Mouse (Mus musculus) midbrain, embryonic 14.5 days (tissue): ENCODE data around the gene 5031439G07Rik. TPM values are rescaled to one million over a fixed set of nuclear protein-coding genes. Genes with fewer than 3 reads are reported as not detected.

Experiments used
- ATAC-seq: fragments of 200-750 bp; cut with Nextera tagmentation; 2 replicates; pipeline ENCODE4 v1.8.0; 2017; ENCODE audit warnings: moderate number of reproducible peaks, moderate library complexity; ENCODE audit not compliant: low FRiP score, low TSS enrichment
- DNase-seq: peaks from one replicate; pipeline ENCODE4 v3.0.0-alpha.2; 2015
- H3K27ac ChIP-seq: fragments of 300-500 bp; sonication (generic); replicated peaks from 2 replicates; pipeline ENCODE4 v1.5.1; 2014; ENCODE audit warnings: mild to moderate bottlenecking, low read depth, low read length, moderate library complexity
- H3K27me3 ChIP-seq: fragments of 300-500 bp; sonication (generic); 2 replicates; pipeline ENCODE4 v1.6.1; 2014; ENCODE audit warnings: low read length, control low read depth, mixed read lengths; ENCODE audit not compliant: control insufficient read depth, insufficient read depth
- H3K36me3 ChIP-seq: fragments of 300-500 bp; sonication (generic); 2 replicates; pipeline ENCODE4 v1.6.1; 2014; ENCODE audit warnings: low read length, control low read depth; ENCODE audit not compliant: control insufficient read depth, insufficient read depth
- H3K4me1 ChIP-seq: fragments of 300-500 bp; sonication (generic); 2 replicates; pipeline ENCODE4 v1.6.1; 2014; ENCODE audit warnings: mild to moderate bottlenecking, antibody characterized with exemption, low read length, control low read depth; ENCODE audit not compliant: control insufficient read depth, insufficient read depth
- H3K4me2 ChIP-seq: fragments of 300-500 bp; sonication (generic); 2 replicates; pipeline ENCODE4 v1.6.1; 2014; ENCODE audit warnings: mild to moderate bottlenecking, low read length, moderate library complexity
- H3K4me3 ChIP-seq: fragments of 300-500 bp; sonication (generic); replicated peaks from 2 replicates; pipeline ENCODE4 v1.5.1; 2014; ENCODE audit warnings: low read depth, low read length
- H3K9ac ChIP-seq: fragments of 300-500 bp; sonication (generic); replicated peaks from 2 replicates; pipeline ENCODE4 v1.6.1; 2014; ENCODE audit warnings: mild to moderate bottlenecking, low read length, moderate library complexity
- H3K9me3 ChIP-seq: fragments of 300-500 bp; sonication (generic); 2 replicates; pipeline ENCODE4 v1.6.1; 2016; ENCODE audit warnings: low read length, control low read depth, mixed read lengths; ENCODE audit not compliant: control insufficient read depth
- WGBS: fragments of 180-500 bp; shearing (Covaris S2); extraction: QIAGEN DNeasy Blood & Tissue Kit; methylation state at CpG from one replicate; pipeline ENCODE4 v1.1.7; 2014; 5-methylcytosine and 5-hydroxymethylcytosine counted together
- polyA plus RNA-seq: library from polyadenylated mRNA; unstranded; fragments of >200 nt; fragmentation: Nextera tagmentation; extraction: Ambion mirVana; gene quantifications from 2 replicates; pipeline ENCODE4 v1.2.1, GENCODE M21; 2014

Gene 5031439G07Rik
- polyA plus RNA-seq, 1 experiment from 2014 or later = 22.0 TPM

DNA sequence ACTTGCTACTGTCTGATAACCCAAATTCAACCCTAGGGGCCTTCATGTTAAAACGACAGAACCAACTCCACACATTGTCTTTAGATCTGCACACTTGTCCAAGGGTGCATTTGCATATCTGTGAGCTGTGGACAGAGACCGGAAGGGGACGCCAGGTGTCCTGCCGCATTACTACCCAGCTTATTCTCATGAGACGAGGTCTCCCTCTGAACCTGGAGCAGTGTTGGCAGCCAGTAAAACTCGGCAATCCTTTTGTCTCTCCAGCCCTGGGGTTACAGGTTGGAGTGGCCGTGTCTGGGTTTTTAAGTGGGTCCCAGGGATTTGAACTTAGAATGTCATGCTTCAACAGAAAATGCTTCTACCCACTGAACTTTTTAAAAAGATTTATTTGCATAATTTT is 11.6 kb upstream of the 5031439G07Rik start:
- H3K27me3 ChIP-seq = 0 out of 2 replicates have a peak, but pooled peaks cover 8% of the 10 kb centered on the region
- H3K9ac ChIP-seq = no peak overlapping the region
- WGBS = 56% methylated on average over 7 of the region's 7 CpGs
- no peak overlapping the region for H3K4me3 ChIP-seq
- DNase-seq (no peak), ATAC-seq (no peak)
- no peaks in the 10 kb centered on the region for H3K4me1 ChIP-seq
- H3K27ac ChIP-seq = no peak overlapping the region
- no peaks in the 10 kb centered on the region for H3K9me3 ChIP-seq
- no peak overlapping the region for H3K4me2 ChIP-seq
- no peaks in the 10 kb centered on the region for H3K36me3 ChIP-seq

DNA sequence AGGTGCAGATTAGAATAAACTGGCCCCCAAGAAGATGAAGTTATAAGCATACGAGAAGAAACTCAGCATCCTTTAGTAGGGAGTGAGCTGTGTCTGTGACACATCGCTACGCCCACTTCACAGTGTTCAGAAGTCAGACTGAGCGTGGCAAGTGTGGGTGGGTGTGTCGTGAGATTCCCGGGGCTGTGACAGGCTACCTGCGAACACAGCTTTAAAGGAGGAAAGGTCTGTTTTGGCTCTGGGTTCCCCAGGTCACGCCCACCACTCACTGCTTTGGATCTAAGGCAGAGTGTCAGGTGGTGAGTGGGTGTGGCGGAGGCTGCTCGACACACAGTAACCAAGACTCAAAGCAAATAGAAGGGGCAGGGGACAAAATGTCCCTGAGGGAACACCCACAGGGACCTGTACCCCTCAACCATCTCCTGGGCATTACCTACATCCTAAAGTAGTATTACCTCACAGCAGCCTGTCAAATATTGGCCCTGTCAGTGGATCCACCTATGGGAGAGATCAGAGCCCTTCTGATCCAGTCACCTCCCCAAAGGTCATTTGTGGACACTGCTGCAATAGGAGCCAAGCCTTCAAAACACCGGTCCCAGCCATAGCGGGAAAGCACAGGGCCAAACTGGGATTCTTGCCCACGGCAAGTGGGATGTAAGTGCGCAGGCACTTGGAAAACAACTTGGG is 9.6 kb upstream of the 5031439G07Rik start:
- Histone ChIP-seq H3K4me1 (no peaks in the 10 kb centered on the region), H3K4me3 (no peak overlapping the region), H3K27ac (no peak overlapping the region), H3K9ac (no peak overlapping the region), H3K27me3 (0 out of 2 replicates have a peak, but pooled peaks cover 8% of the 10 kb centered on the region), H3K36me3 (no peaks in the 10 kb centered on the region), H3K4me2 (no peak overlapping the region), H3K9me3 (no peaks in the 10 kb centered on the region)
- 74% methylated on average over 14 of the region's 14 CpGs for WGBS
- DNase-seq (no peak), ATAC-seq (no peak)

- H3K27me3 ChIP-seq = no peaks in the 10 kb centered on the region
- H3K36me3 ChIP-seq = no peaks in the 10 kb centered on the region
- no peak overlapping the region for H3K27ac ChIP-seq
- H3K4me2 ChIP-seq = no peak overlapping the region
- H3K9ac ChIP-seq = no peak overlapping the region
- H3K4me1 ChIP-seq = no peaks in the 10 kb centered on the region
- no peaks in the 10 kb centered on the region for H3K9me3 ChIP-seq
- WGBS = 5% methylated on average over 1 of the region's 1 CpGs
- no peak overlapping the region for H3K4me3 ChIP-seq
- peak; percentile 61 for DNase-seq
- no peak for ATAC-seq
Observed at GRCm38 (mm10) chr15:84995967-84996366, 7.6 kb upstream of the 5031439G07Rik start.

DNA sequence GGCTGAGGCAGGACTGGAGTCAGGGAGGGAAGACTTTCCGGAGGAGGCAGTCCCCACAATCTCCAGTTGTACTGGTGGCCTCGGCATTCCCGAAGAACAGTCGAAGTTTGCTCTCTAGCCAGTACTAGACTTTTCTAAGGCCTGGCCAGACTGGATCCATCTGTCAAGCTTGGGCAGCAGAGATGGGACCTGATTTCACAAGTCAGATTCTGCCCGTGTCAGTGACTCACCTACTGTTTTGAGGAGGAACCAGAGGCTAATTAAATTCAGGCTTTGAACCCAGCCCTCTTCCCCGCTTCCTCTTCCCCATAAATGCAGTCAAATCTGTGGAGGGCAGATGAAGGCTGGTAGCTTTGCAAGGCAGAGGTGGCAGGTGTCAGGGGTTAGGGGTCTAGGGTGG is 6.7 kb upstream of the 5031439G07Rik start:
- DNase-seq (no peak), ATAC-seq (no peak)
- no peak overlapping the region for H3K4me3 ChIP-seq
- 51% methylated on average over 6 of the region's 6 CpGs for WGBS
- no peaks in the 10 kb centered on the region for H3K9me3 ChIP-seq
- no peaks in the 10 kb centered on the region for H3K4me1 ChIP-seq
- H3K4me2 ChIP-seq = no peak overlapping the region
- H3K9ac ChIP-seq = no peak overlapping the region
- H3K27me3 ChIP-seq = no peaks in the 10 kb centered on the region
- H3K36me3 ChIP-seq = no peaks in the 10 kb centered on the region
- H3K27ac ChIP-seq = no peak overlapping the region

GRCm38 (mm10) chr15:84994498-84994897 is 6.1 kb upstream of the 5031439G07Rik start:
- WGBS = 65% methylated on average over 6 of the region's 6 CpGs
- Histone ChIP-seq H3K4me1 (0 out of 2 replicates have a peak, but pooled peaks cover 4% of the 10 kb centered on the region), H3K36me3 (no peaks in the 10 kb centered on the region), H3K9ac (no peak overlapping the region), H3K27me3 (no peaks in the 10 kb centered on the region), H3K9me3 (no peaks in the 10 kb centered on the region), H3K27ac (no peak overlapping the region), H3K4me3 (no peak overlapping the region), H3K4me2 (no peak overlapping the region)
- no peak for ATAC-seq
- no peak for DNase-seq

GRCm38 (mm10) chr15:84989771-84990170 is 1.4 kb upstream of the 5031439G07Rik start:
- Histone ChIP-seq H3K9me3 (no peaks in the 10 kb centered on the region), H3K4me2 (no peak overlapping the region), H3K9ac (no peak overlapping the region), H3K27ac (no peak overlapping the region), H3K27me3 (no peaks in the 10 kb centered on the region), H3K36me3 (no peaks in the 10 kb centered on the region), H3K4me3 (no peak overlapping the region), H3K4me1 (peaks cover 33% of the 10 kb centered on the region)
- peak; percentile 43 for DNase-seq
- WGBS = 22% methylated on average over 7 of the region's 7 CpGs
- no peak for ATAC-seq

GRCm38 (mm10) chr15:84989098-84989497 is 747 bp upstream of the 5031439G07Rik start:
- Histone ChIP-seq H3K4me2 (no peak overlapping the region), H3K4me3 (no peak overlapping the region), H3K9me3 (no peaks in the 10 kb centered on the region), H3K9ac (no peak overlapping the region), H3K36me3 (no peaks in the 10 kb centered on the region), H3K27me3 (no peaks in the 10 kb centered on the region), H3K4me1 (peaks cover 33% of the 10 kb centered on the region), H3K27ac (no peak overlapping the region)
- DNase-seq (no peak), ATAC-seq (no peak)
- 64% methylated on average over 3 of the region's 3 CpGs for WGBS

GRCm38 (mm10) chr15:84987020-84987815 is 1.1 kb downstream of the 5031439G07Rik start:
- peak overlapping the region; percentile 79 for H3K27ac ChIP-seq
- H3K4me2 ChIP-seq = peak overlapping the region; percentile 60
- H3K4me3 ChIP-seq = peak overlapping the region; percentile 77
- peak overlapping the region; percentile 95 for H3K9ac ChIP-seq
- no peaks in the 10 kb centered on the region for H3K36me3 ChIP-seq
- WGBS = under 1% methylated on average over 53 of the region's 53 CpGs
- peak; percentile 77 for DNase-seq
- H3K9me3 ChIP-seq = no peaks in the 10 kb centered on the region
- ATAC-seq = peak; percentile 66
- peaks cover 40% of the 10 kb centered on the region for H3K4me1 ChIP-seq
- H3K27me3 ChIP-seq = no peaks in the 10 kb centered on the region
